Mouse (Mus musculus) erythroblast, embryonic 14.5 days (primary cell): Measurements from ENCODE around the gene Smpd1.

Source experiments
- GATA1 ChIP-seq: IDR thresholded peaks from 2 replicates; pipeline ENCODE4 v1.6.1; 2012; ENCODE audit warnings: low read length, inconsistent platforms, mixed read lengths
- TAL1 ChIP-seq: IDR thresholded peaks from 3 replicates; pipeline ENCODE4 v1.6.1; 2012; ENCODE audit warnings: low read length, inconsistent platforms, mixed read lengths

- TF ChIP-seq TAL1, result no peak
- TF ChIP-seq GATA1, result no peak
Measured at GRCm38 (mm10) chr7:105569512-105570496, 15.6 kb downstream of the Smpd1 start.
